Comparison of ENCODE assay signal across 8 mouse cellular contexts in the genomic region with DNA sequence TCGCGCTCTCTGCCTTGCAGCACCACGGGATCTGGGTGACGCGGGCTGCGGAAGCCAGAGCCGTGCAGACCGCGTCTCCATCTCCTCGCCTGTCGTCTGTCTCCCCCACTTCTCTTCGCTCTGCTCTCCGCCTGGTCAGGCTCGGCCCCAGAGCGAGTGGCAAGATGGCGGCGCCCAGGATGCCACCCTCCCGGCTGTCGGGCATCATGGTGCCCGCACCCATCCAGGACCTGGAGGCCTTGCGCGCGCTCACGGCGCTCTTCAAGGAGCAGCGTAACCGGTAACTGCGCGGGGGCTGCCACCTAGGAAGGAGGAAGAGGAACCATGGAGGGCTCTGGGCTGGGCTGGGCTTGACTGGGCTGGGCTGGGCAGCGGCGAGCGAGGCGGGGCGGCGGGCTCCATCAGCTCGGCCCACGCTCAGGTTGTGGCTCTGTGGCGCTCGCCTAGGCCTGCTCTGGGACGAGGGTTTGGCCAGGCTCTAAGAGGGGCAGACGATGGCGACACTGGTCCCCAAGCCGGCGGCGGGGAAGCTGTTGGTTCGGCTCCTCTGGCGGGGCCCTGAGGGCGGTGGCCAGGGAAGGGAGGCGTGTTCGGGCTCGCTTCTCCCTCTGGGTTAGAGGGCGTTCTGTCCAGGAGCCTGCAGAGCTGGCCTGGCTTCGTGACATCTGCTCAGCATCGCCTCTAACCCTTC. TPM values are rescaled to one million over a fixed set of nuclear protein-coding genes. Genes with fewer than 3 reads are reported as not detected.
A peak's percentile ranks its signal among the peaks of the same experiment; 100 is the strongest.
DNase-seq lines count a peak whose midpoint lies in the region; ATAC-seq lines count a peak whose summit lies in the region.

No protein-coding gene starts in this region.

- peak; percentile 90 for ATAC-seq in heart, embryonic 15.5 days (replicated peaks; ENCODE audit: insufficient number of reproducible peaks, insufficient read depth, low FRiP score, low read depth)
- peak; percentile 78 for ATAC-seq in liver, embryonic 13.5 days (ENCODE audit: low read depth)
- ATAC-seq in stomach, embryonic 14.5 days (ENCODE audit: insufficient number of reproducible peaks, insufficient read depth, low FRiP score, low read depth), result peak; percentile 94

- under 1% methylated on average over 54 of the region's 54 CpGs for WGBS in forebrain, embryonic 10.5 days
- 0% methylated on average over 53 of the region's 54 CpGs for WGBS in heart, embryonic 15.5 days
- under 1% methylated on average over 49 of the region's 54 CpGs for whole genome bisulfite sequencing in liver, embryonic 13.5 days (ENCODE audit: insufficient replicate concordance)
- WGBS in stomach, embryonic 14.5 days, result under 1% methylated on average over 52 of the region's 54 CpGs

- peak overlapping the region; percentile 95 for H3K9ac ChIP-seq in heart, embryonic 15.5 days
- peak overlapping the region; percentile 80 for H3K9ac ChIP-seq in liver, embryonic 13.5 days
- peak overlapping the region; percentile 87 for H3K9ac ChIP-seq in stomach, embryonic 14.5 days (replicated peaks; ENCODE audit: low read depth, low read length)

- H3K4me2 ChIP-seq in heart, embryonic 15.5 days, result peak overlapping the region; percentile 75
- H3K4me2 ChIP-seq in liver, embryonic 13.5 days, result peak overlapping the region; percentile 73
- H3K4me2 ChIP-seq in stomach, embryonic 14.5 days (replicated peaks; ENCODE audit: low read depth, low read length), result peak overlapping the region; percentile 81

- H3K4me1 ChIP-seq in forebrain, embryonic 10.5 days, result peaks cover 34% of the 10 kb centered on the region
- peaks cover 13% of the 10 kb centered on the region for H3K4me1 ChIP-seq in heart, embryonic 15.5 days (replicated peaks)
- peaks cover 35% of the 10 kb centered on the region for H3K4me1 ChIP-seq in liver, embryonic 13.5 days (replicated peaks)
- H3K4me1 ChIP-seq in stomach, embryonic 14.5 days (ENCODE audit: control insufficient read depth, insufficient read depth, low read length), result peaks cover 8% of the 10 kb centered on the region; the same call in 1 of the 2 replicates

- H3K4me3 ChIP-seq in forebrain, embryonic 10.5 days, result peak overlapping the region; percentile 95
- H3K4me3 ChIP-seq in heart, embryonic 15.5 days, result peak overlapping the region; percentile 100
- H3K4me3 ChIP-seq in liver, embryonic 13.5 days (replicated peaks), result peak overlapping the region; percentile 82
- H3K4me3 ChIP-seq in stomach, embryonic 14.5 days (ENCODE audit: low read depth, low read length), result peak overlapping the region; percentile 94

- no peaks in the 10 kb centered on the region for H3K9me3 ChIP-seq in forebrain, embryonic 10.5 days
- H3K9me3 ChIP-seq in heart, embryonic 15.5 days (replicated peaks), result no peaks in the 10 kb centered on the region
- no peaks in the 10 kb centered on the region for H3K9me3 ChIP-seq in liver, embryonic 13.5 days (replicated peaks)
- no peaks in the 10 kb centered on the region for H3K9me3 ChIP-seq in stomach, embryonic 14.5 days (ENCODE audit: control insufficient read depth, low read depth, low read length)

- H3K27me3 ChIP-seq in forebrain, embryonic 10.5 days (ENCODE audit: poor library complexity, severe bottlenecking), result no peaks in the 10 kb centered on the region
- H3K27me3 ChIP-seq in heart, embryonic 15.5 days, result no peaks in the 10 kb centered on the region
- H3K27me3 ChIP-seq in liver, embryonic 13.5 days, result no peaks in the 10 kb centered on the region
- no peaks in the 10 kb centered on the region for H3K27me3 ChIP-seq in stomach, embryonic 14.5 days (ENCODE audit: control insufficient read depth, insufficient read depth, low read length)

- peaks cover 17% of the 10 kb centered on the region for H3K36me3 ChIP-seq in forebrain, embryonic 10.5 days (replicated peaks)
- H3K36me3 ChIP-seq in heart, embryonic 15.5 days, result no peaks in the 10 kb centered on the region
- no peaks in the 10 kb centered on the region for H3K36me3 ChIP-seq in liver, embryonic 13.5 days
- H3K36me3 ChIP-seq in stomach, embryonic 14.5 days (ENCODE audit: control insufficient read depth, insufficient read depth, low read length), result no peaks in the 10 kb centered on the region

- DNase-seq in CD8-positive naive resting alpha-beta T cell, adult 2 months (ENCODE audit: low read depth in 2 of 2, low spot score in 2 of 2), result peak; percentile 64 to 71
- DNase-seq in c-Kit-positive CD71-negative TER-119-negative erythroid progenitor cells, embryonic 14.5 days (ENCODE audit: low read depth), result peak; percentile 69
- peak; percentile 87 for DNase-seq in forebrain, embryonic 10.5 days (ENCODE audit: extremely low spot score, low spot score)
- DNase-seq in kidney, postnatal 14 days, result peak; percentile 83
- peak; percentile 48 for DNase-seq in liver, embryonic 13.5 days
- peak; percentile 56 to 76 for DNase-seq in natural killer cell, adult 2 months (ENCODE audit: low spot score in 2 of 2)

- peak overlapping the region; percentile 96 for H3K27ac ChIP-seq in forebrain, embryonic 10.5 days
- H3K27ac ChIP-seq in heart, embryonic 15.5 days, result peak overlapping the region; percentile 99
- peak overlapping the region; percentile 85 for H3K27ac ChIP-seq in liver, embryonic 13.5 days
- peak overlapping the region; percentile 91 for H3K27ac ChIP-seq in stomach, embryonic 14.5 days (ENCODE audit: low read length)

RNA-seq across cellular contexts. Expression of gene Atxn10, which starts 0.4 kb away (rescaled TPM):
- polyA plus RNA-seq in forebrain, embryonic 10.5 days (2016; fragmentation: Nextera tagmentation; extraction: Ambion mirVana), result 346 and 358 TPM in 2 replicates
- 182 and 213 TPM in 2 replicates for polyA plus RNA-seq in heart, embryonic 15.5 days (2015; fragmentation: Nextera tagmentation; extraction: Ambion mirVana)
- 92.8 and 98.2 TPM in 2 replicates for polyA plus RNA-seq in liver, embryonic 13.5 days (2015; fragmentation: Nextera tagmentation; extraction: Ambion mirVana)
- polyA plus RNA-seq in stomach, embryonic 14.5 days (2014; fragmentation: Nextera tagmentation; extraction: Ambion mirVana), result 258 and 265 TPM in 2 replicates

Comparison
In these comparisons a context has a peak if more than half of its experiments do, and no peak if none do; other contexts are left out.
1. Peak in every context shown above with its lines: DNase-seq, ATAC-seq, H3K4me3 ChIP-seq and H3K27ac ChIP-seq.